Mouse (Mus musculus) testis, adult 2 months (tissue): ENCODE measurements around the gene Izumo1r.

Experiments used
- CTCF ChIP-seq: fragments of 200-500 bp; IDR thresholded peaks from 2 replicates; pipeline ENCODE4 v1.5.1; 2012; ENCODE audit warnings: low read depth, mild to moderate bottlenecking, inconsistent platforms, low read length, moderate library complexity; ENCODE audit not compliant: control insufficient read depth, insufficient read depth, insufficient replicate concordance
- POLR2A ChIP-seq: fragments of 200-500 bp; IDR thresholded peaks from 2 replicates; pipeline ENCODE4 v1.6.1; 2012; ENCODE audit warnings: low read depth, mild to moderate bottlenecking, inconsistent platforms, low read length, moderate library complexity; ENCODE audit not compliant: control insufficient read depth

- TF ChIP-seq CTCF: no peak
- TF ChIP-seq POLR2A: no peak
Measured at GRCm38 (mm10) chr9:14848267-14848935, 55.3 kb downstream of the Izumo1r start.
